Mouse (Mus musculus): ENCODE data around the gene Nisch.

GRCm38 (mm10) chr14:31189348-31189747 lies 27.4 kb downstream of the Nisch start:
- TF ChIP-seq CTCF (IDR thresholded peaks at IDR 0.05; ENCODE audit: low read depth, low read length) (no peak), POLR2A (IDR thresholded peaks at IDR 0.05; ENCODE audit: extremely low read depth, insufficient read depth, low read length) (no peak)

Measured in liver, adult 2 months (tissue).